Mouse (Mus musculus): ENCODE results near the gene Hmg20a. TPM values are rescaled to one million over a fixed set of nuclear protein-coding genes. Genes with fewer than 3 reads are reported as not detected.

Gene Hmg20a
- polyA plus RNA-seq, 1 experiment from 2014 or later, result 36.2 TPM

GRCm38 (mm10) chr9:56415935-56416607 is 2.3 kb upstream of the Hmg20a start:
- peaks cover 3% of the 10 kb centered on the region; the same call in 1 of the 2 replicates for H3K4me1 ChIP-seq (replicated peaks; ENCODE audit: insufficient read depth, low read length)
- H3K27ac ChIP-seq, result no peak overlapping the region
- peak overlapping the region; percentile 72 for H3K4me2 ChIP-seq (ENCODE audit: low read length)
- H3K9me3 ChIP-seq (replicated peaks; ENCODE audit: low read length), result no peaks in the 10 kb centered on the region
- 35% methylated on average over 4 of the region's 4 CpGs for WGBS
- H3K4me3 ChIP-seq (replicated peaks; ENCODE audit: low read depth, low read length), result peak overlapping the region; percentile 75
- no peaks in the 10 kb centered on the region for H3K27me3 ChIP-seq (ENCODE audit: insufficient read depth, low read length)
- no peaks in the 10 kb centered on the region for H3K36me3 ChIP-seq (ENCODE audit: insufficient read depth, low read length)
- TF ChIP-seq CTCF (IDR thresholded peaks at IDR 0.05; ENCODE audit: low read depth), result no peak
- H3K9ac ChIP-seq (ENCODE audit: low read depth, low read length), result no peak overlapping the region
- DNase-seq (ENCODE audit: low spot score), result peak; percentile 34
- ATAC-seq (replicated peaks; ENCODE audit: low FRiP score, low read depth), result no peak

GRCm38 (mm10) chr9:56417415-56417947 is 928 bp upstream of the Hmg20a start:
- Histone ChIP-seq H3K9ac (ENCODE audit: low read depth, low read length) (peak overlapping the region; percentile 92), H3K27me3 (ENCODE audit: insufficient read depth, low read length) (no peaks in the 10 kb centered on the region), H3K4me3 (replicated peaks; ENCODE audit: low read depth, low read length) (peak overlapping the region; percentile 75), H3K4me2 (ENCODE audit: low read length) (peak overlapping the region; percentile 72), H3K36me3 (ENCODE audit: insufficient read depth, low read length) (no peaks in the 10 kb centered on the region), H3K4me1 (replicated peaks; ENCODE audit: insufficient read depth, low read length) (peaks cover 6% of the 10 kb centered on the region; the same call in 1 of the 2 replicates), H3K27ac (peak overlapping the region; percentile 96), H3K9me3 (replicated peaks; ENCODE audit: low read length) (no peaks in the 10 kb centered on the region)
- TF ChIP-seq CTCF (IDR thresholded peaks at IDR 0.05; ENCODE audit: low read depth), result peak; percentile 74
- under 1% methylated on average over 39 of the region's 40 CpGs for WGBS
- ATAC-seq (replicated peaks; ENCODE audit: low FRiP score, low read depth), result no peak; the same call in none of the 2 replicates
- peak; percentile 84 for DNase-seq (ENCODE audit: low spot score)

GRCm38 (mm10) chr9:56418738-56419239 is 380 bp downstream of the Hmg20a start:
- H3K27me3 ChIP-seq (ENCODE audit: insufficient read depth, low read length), result no peaks in the 10 kb centered on the region
- no peaks in the 10 kb centered on the region for H3K9me3 ChIP-seq (replicated peaks; ENCODE audit: low read length)
- peaks cover 6% of the 10 kb centered on the region; the same call in 1 of the 2 replicates for H3K4me1 ChIP-seq (replicated peaks; ENCODE audit: insufficient read depth, low read length)
- TF ChIP-seq CTCF (IDR thresholded peaks at IDR 0.05; ENCODE audit: low read depth), result no peak; the same call in 1 of the 2 replicates
- DNase-seq (ENCODE audit: low spot score) (peak; percentile 90), ATAC-seq (replicated peaks; ENCODE audit: low FRiP score, low read depth) (peak; percentile 31; the same call in 1 of the 2 replicates)
- no peaks in the 10 kb centered on the region for H3K36me3 ChIP-seq (ENCODE audit: insufficient read depth, low read length)
- peak overlapping the region; percentile 75 for H3K4me3 ChIP-seq (replicated peaks; ENCODE audit: low read depth, low read length)
- WGBS, result 0% methylated on average over 11 of the region's 11 CpGs
- H3K27ac ChIP-seq, result peak overlapping the region; percentile 96
- H3K4me2 ChIP-seq (ENCODE audit: low read length), result peak overlapping the region; percentile 60
- peak overlapping the region; percentile 74 for H3K9ac ChIP-seq (ENCODE audit: low read depth, low read length)

- H3K4me1 ChIP-seq (replicated peaks; ENCODE audit: insufficient read depth, low read length), result peaks cover 6% of the 10 kb centered on the region; the same call in 1 of the 2 replicates
- 93% methylated on average over 1 of the region's 1 CpGs for WGBS
- H3K9me3 ChIP-seq (replicated peaks; ENCODE audit: low read length), result no peaks in the 10 kb centered on the region
- H3K4me2 ChIP-seq (ENCODE audit: low read length), result no peak overlapping the region
- no peak overlapping the region for H3K27ac ChIP-seq
- DNase-seq (ENCODE audit: low spot score), result no peak
- ATAC-seq (replicated peaks; ENCODE audit: low FRiP score, low read depth), result no peak
- H3K27me3 ChIP-seq (ENCODE audit: insufficient read depth, low read length), result no peaks in the 10 kb centered on the region
- H3K4me3 ChIP-seq (replicated peaks; ENCODE audit: low read depth, low read length), result no peak overlapping the region
- H3K9ac ChIP-seq (ENCODE audit: low read depth, low read length), result no peak overlapping the region
- H3K36me3 ChIP-seq (ENCODE audit: insufficient read depth, low read length), result no peaks in the 10 kb centered on the region
- TF ChIP-seq CTCF (IDR thresholded peaks at IDR 0.05; ENCODE audit: low read depth), result no peak
Measured at GRCm38 (mm10) chr9:56420236-56420635, 1.8 kb downstream of the Hmg20a start.

GRCm38 (mm10) chr9:56420892-56421601 is 2.6 kb downstream of the Hmg20a start:
- no peak overlapping the region for H3K27ac ChIP-seq
- ATAC-seq (replicated peaks; ENCODE audit: low FRiP score, low read depth) (no peak), DNase-seq (ENCODE audit: low spot score) (no peak)
- H3K9ac ChIP-seq (ENCODE audit: low read depth, low read length), result no peak overlapping the region
- no peaks in the 10 kb centered on the region for H3K9me3 ChIP-seq (replicated peaks; ENCODE audit: low read length)
- WGBS, result 81% methylated on average over 9 of the region's 9 CpGs
- H3K36me3 ChIP-seq (ENCODE audit: insufficient read depth, low read length), result no peaks in the 10 kb centered on the region
- no peak for TF ChIP-seq CTCF (IDR thresholded peaks at IDR 0.05; ENCODE audit: low read depth)
- no peak overlapping the region for H3K4me3 ChIP-seq (replicated peaks; ENCODE audit: low read depth, low read length)
- H3K4me2 ChIP-seq (ENCODE audit: low read length), result no peak overlapping the region
- H3K27me3 ChIP-seq (ENCODE audit: insufficient read depth, low read length), result no peaks in the 10 kb centered on the region
- H3K4me1 ChIP-seq (replicated peaks; ENCODE audit: insufficient read depth, low read length), result peaks cover 4% of the 10 kb centered on the region; the same call in 1 of the 2 replicates

GRCm38 (mm10) chr9:56421991-56422390 is 3.6 kb downstream of the Hmg20a start:
- no peak overlapping the region for H3K27ac ChIP-seq
- H3K9me3 ChIP-seq (replicated peaks; ENCODE audit: low read length), result no peaks in the 10 kb centered on the region
- 77% methylated on average over 5 of the region's 5 CpGs for WGBS
- no peak overlapping the region for H3K4me2 ChIP-seq (ENCODE audit: low read length)
- no peaks in the 10 kb centered on the region for H3K27me3 ChIP-seq (ENCODE audit: insufficient read depth, low read length)
- H3K4me3 ChIP-seq (replicated peaks; ENCODE audit: low read depth, low read length), result no peak overlapping the region
- ATAC-seq (replicated peaks; ENCODE audit: low FRiP score, low read depth) (no peak), DNase-seq (ENCODE audit: low spot score) (no peak)
- no peak for TF ChIP-seq CTCF (IDR thresholded peaks at IDR 0.05; ENCODE audit: low read depth)
- H3K36me3 ChIP-seq (ENCODE audit: insufficient read depth, low read length), result no peaks in the 10 kb centered on the region
- 0 out of 2 replicates have a peak, but pooled peaks cover 3% of the 10 kb centered on the region for H3K4me1 ChIP-seq (replicated peaks; ENCODE audit: insufficient read depth, low read length)
- no peak overlapping the region for H3K9ac ChIP-seq (ENCODE audit: low read depth, low read length)
